Mouse (Mus musculus) neural tube, embryonic 14.5 days (tissue): Measurements from ENCODE around the gene Gm10750. TPM values are rescaled to one million over a fixed set of nuclear protein-coding genes. Genes with fewer than 3 reads are reported as not detected.
"Not testable (repeated sequence)": the region's sequence is repeated elsewhere in the genome, so short reads cannot be mapped to it uniquely, and the experiment has no call there.

Experiments used
- ATAC-seq: fragments of 200-750 bp; cut with Nextera tagmentation; 2 replicates; pipeline ENCODE4 v1.8.0; 2017; ENCODE audit warnings: low read depth, mild to moderate bottlenecking, moderate TSS enrichment, moderate library complexity
- H3K27ac ChIP-seq: fragments of 300-500 bp; sonication (generic); 2 replicates; pipeline ENCODE4 v1.5.1; 2014; ENCODE audit warnings: low read depth, mild to moderate bottlenecking, control low read depth, low read length, moderate library complexity, mixed read lengths
- H3K27me3 ChIP-seq: fragments of 300-500 bp; sonication (generic); 2 replicates; pipeline ENCODE4 v1.6.1; 2014; ENCODE audit warnings: low read length; ENCODE audit not compliant: control insufficient read depth, insufficient read depth
- H3K36me3 ChIP-seq: fragments of 300-500 bp; sonication (generic); 2 replicates; pipeline ENCODE4 v1.6.1; 2014; ENCODE audit warnings: low read length, mixed read lengths; ENCODE audit not compliant: control insufficient read depth, insufficient read depth
- H3K4me1 ChIP-seq: fragments of 300-500 bp; sonication (generic); 2 replicates; pipeline ENCODE4 v1.6.1; 2014; ENCODE audit warnings: low read length; ENCODE audit not compliant: control insufficient read depth, insufficient read depth
- H3K4me2 ChIP-seq: fragments of 300-500 bp; sonication (generic); 2 replicates; pipeline ENCODE4 v1.6.1; 2014; ENCODE audit warnings: mild to moderate bottlenecking, low read depth, low read length, control low read depth
- H3K4me3 ChIP-seq: fragments of 300-500 bp; sonication (generic); 2 replicates; pipeline ENCODE4 v1.5.1; 2014; ENCODE audit warnings: low read depth, low read length, control low read depth, mixed read lengths
- H3K9ac ChIP-seq: fragments of 300-500 bp; sonication (generic); replicated peaks from 2 replicates; pipeline ENCODE4 v1.6.1; 2014; ENCODE audit warnings: low read depth, mild to moderate bottlenecking, control low read depth, low read length, mixed read lengths
- H3K9me3 ChIP-seq: fragments of 300-500 bp; sonication (generic); 2 replicates; pipeline ENCODE4 v1.6.1; 2016; ENCODE audit warnings: low read length; ENCODE audit not compliant: control insufficient read depth
- WGBS: fragments of 180-500 bp; shearing (Covaris S2); extraction: QIAGEN DNeasy Blood & Tissue Kit; methylation state at CpG from one replicate; pipeline ENCODE4 v1.1.7; 2014; 5-methylcytosine and 5-hydroxymethylcytosine counted together
- polyA plus RNA-seq: library from polyadenylated mRNA; unstranded; fragments of >200 nt; fragmentation: Nextera tagmentation; extraction: Ambion mirVana; gene quantifications from 2 replicates; pipeline ENCODE4 v1.2.1, GENCODE M21; 2014

Gm10750 gene
- not detected in 2 replicates for polyA plus RNA-seq

DNA sequence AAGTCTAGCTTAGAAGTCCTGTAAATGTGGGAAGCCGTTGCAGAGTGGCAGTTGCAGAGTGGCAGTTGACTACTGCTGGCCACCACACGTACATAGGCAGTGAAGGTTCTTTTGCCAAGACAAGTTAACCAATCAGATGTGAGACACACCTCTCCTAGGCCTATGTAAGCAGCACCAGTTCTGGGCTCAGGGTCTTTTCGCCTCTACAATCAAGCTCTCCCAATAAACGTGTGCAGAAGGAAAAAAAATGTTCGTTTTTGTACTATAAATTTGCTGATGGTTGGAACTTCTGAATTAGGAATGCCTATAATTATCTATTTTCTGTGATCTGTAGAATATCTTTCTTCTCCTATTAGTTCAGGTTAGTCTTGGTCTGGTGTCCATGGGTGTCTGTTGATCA, at the start of gene Gm10750:
Gene Gm10750, minus strand, starts transcription at position 101 of the 400 bp plus-strand sequence.
- WGBS: 85% methylated on average over 5 of the region's 5 CpGs
- not testable (repeated sequence) for ATAC-seq, H3K4me3 ChIP-seq, H3K4me1 ChIP-seq, H3K27me3 ChIP-seq, H3K36me3 ChIP-seq, H3K9ac ChIP-seq, H3K9me3 ChIP-seq, H3K27ac ChIP-seq, H3K4me2 ChIP-seq

DNA sequence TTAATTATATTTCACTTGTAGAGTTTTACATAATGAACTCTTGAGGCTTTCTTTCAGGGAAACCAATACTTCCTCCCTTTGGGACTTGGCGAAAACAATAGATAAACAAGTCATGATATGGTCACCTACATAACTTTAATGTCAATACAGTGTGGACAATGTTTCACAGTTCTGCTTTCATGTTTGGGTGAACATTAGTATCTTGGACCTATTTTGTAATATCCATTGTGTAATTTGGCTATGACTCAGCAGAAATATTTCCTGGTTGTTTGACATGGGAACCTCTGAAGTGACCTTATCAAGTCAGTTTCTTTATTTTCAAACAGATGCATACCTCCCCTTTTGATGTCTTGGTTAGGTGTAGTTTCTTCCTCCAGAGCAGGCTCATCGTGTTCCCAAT, 12.2 kb downstream of the Gm10750 start:
- Histone ChIP-seq H3K4me3 (no peak overlapping the region), H3K27me3 (no peaks in the 10 kb centered on the region), H3K4me2 (no peak overlapping the region), H3K9me3 (no peaks in the 10 kb centered on the region), H3K36me3 (no peaks in the 10 kb centered on the region), H3K4me1 (no peaks in the 10 kb centered on the region), H3K9ac (no peak overlapping the region), H3K27ac (no peak overlapping the region)
- ATAC-seq: no peak
- WGBS: 75% methylated on average over 2 of the region's 2 CpGs

GRCm38 (mm10) chr2:149003151-149003550, 13.9 kb downstream of the Gm10750 start, which contains the start of gene Gm1330:
Gene Gm1330, minus strand, starts transcription at chr2:149003251.
- Histone ChIP-seq H3K36me3 (no peaks in the 10 kb centered on the region), H3K27me3 (no peaks in the 10 kb centered on the region), H3K9ac (no peak within 1 kb of the TSS), H3K4me1 (no peaks in the 10 kb centered on the region), H3K4me3 (no peak within 1 kb of the TSS), H3K9me3 (no peaks in the 10 kb centered on the region), H3K4me2 (no peak within 1 kb of the TSS), H3K27ac (no peak within 1 kb of the TSS)
- no peak for ATAC-seq

DNA sequence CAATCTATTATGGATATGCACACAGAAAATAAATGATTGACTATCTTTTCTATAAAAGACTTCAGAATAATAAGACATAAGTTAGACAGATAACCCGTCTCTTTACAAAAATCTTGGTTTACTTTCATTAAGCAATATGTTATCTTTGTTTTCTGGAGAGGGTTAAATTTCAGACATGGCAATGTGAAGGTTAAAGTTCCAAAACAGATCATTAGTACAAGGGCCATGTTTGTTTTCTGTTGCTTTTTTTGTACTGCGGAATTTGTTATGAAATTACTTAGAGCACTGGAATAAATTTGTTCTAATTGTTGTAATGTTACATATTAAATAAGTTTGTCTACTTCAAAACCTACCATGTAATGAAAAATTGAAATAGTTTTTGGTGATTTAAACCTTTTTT, 21.9 kb downstream of the Gm10750 start:
- H3K9ac ChIP-seq: no peak overlapping the region
- H3K4me3 ChIP-seq: no peak overlapping the region
- 94% methylated on average over 2 of the region's 2 CpGs for WGBS
- no peaks in the 10 kb centered on the region for H3K4me1 ChIP-seq
- no peaks in the 10 kb centered on the region for H3K36me3 ChIP-seq
- H3K27ac ChIP-seq: no peak overlapping the region
- no peak for ATAC-seq
- no peaks in the 10 kb centered on the region for H3K27me3 ChIP-seq
- H3K9me3 ChIP-seq: no peaks in the 10 kb centered on the region
- H3K4me2 ChIP-seq: no peak overlapping the region

Other genes starting within 250 kb of the Gm10750 start
- gene Cst11, start 245.7 kb downstream of the Gm10750 start, polyA plus RNA-seq: not detected in 2 replicates
- gene 8030411F24Rik, start 235.2 kb downstream of the Gm10750 start, polyA plus RNA-seq: not detected in 2 replicates
- gene Cst12, start 227.9 kb downstream of the Gm10750 start, polyA plus RNA-seq: not detected in 2 replicates
- not detected in 2 replicates for gene Cst8, start 218.5 kb downstream of the Gm10750 start, polyA plus RNA-seq
- gene Cst13, start 197.2 kb downstream of the Gm10750 start, polyA plus RNA-seq: not detected in 2 replicates
- not detected in 2 replicates for gene Cst9, start 182.1 kb downstream of the Gm10750 start, polyA plus RNA-seq
- not detected in 2 replicates for gene 9230104L09Rik, start 152.2 kb downstream of the Gm10750 start, polyA plus RNA-seq
- gene Cst3, start 141.5 kb downstream of the Gm10750 start, polyA plus RNA-seq: 555 and 595 TPM in 2 replicates
- not detected in 2 replicates for gene Gm1330, start 14.0 kb downstream of the Gm10750 start, polyA plus RNA-seq